Mouse (Mus musculus): ENCODE results near the gene Fabp6. TPM values are rescaled to one million over a fixed set of nuclear protein-coding genes. Genes with fewer than 3 reads are reported as not detected.
A peak's percentile ranks its signal among the peaks of the same experiment; 100 is the strongest.

Gene Fabp6
- total RNA-seq, 2 experiments from 2014 or later: not detected

- intact Hi-C loops (cut with DNase I; ENCODE audit: low total_unique reads): no loop called here
- no peak for DNase-seq
These were observed 4.5 kb upstream of the Fabp6 start for GRCm38 (mm10) chr11:43605859-43606258.

- no peak for DNase-seq
- intact Hi-C loops (cut with DNase I; ENCODE audit: low total_unique reads): no loop called here
These were observed 3.6 kb upstream of the Fabp6 start for GRCm38 (mm10) chr11:43604891-43605290.

- intact Hi-C loops (cut with DNase I; ENCODE audit: low total_unique reads): no loop called here
- DNase-seq: no peak
These were observed 2.9 kb upstream of the Fabp6 start for GRCm38 (mm10) chr11:43604207-43604606.

- no peak for DNase-seq
- intact Hi-C loops (cut with DNase I; ENCODE audit: low total_unique reads): loop anchor here (5.0 kb wide), 1 partner anchor 92 kb away; no protein-coding TSS in a partner anchor
These were observed 11.7 kb downstream of the Fabp6 start for GRCm38 (mm10) chr11:43589530-43590072.

GRCm38 (mm10) chr11:43586324-43587090 lies 14.8 kb downstream of the Fabp6 start, which contains the start of gene 4933415A04Rik:
Gene 4933415A04Rik, plus strand, starts transcription at chr11:43587040.
- peak; percentile 74 for DNase-seq
- intact Hi-C loops (cut with DNase I; ENCODE audit: low total_unique reads): loop anchor here (5.0 kb wide), 1 partner anchor 89 kb away; no protein-coding TSS in a partner anchor

- DNase-seq: no peak
- intact Hi-C loops (cut with DNase I; ENCODE audit: low total_unique reads): loop anchor here (5.0 kb wide), 1 partner anchor 88 kb away; no protein-coding TSS in a partner anchor
These were observed 15.9 kb downstream of the Fabp6 start for GRCm38 (mm10) chr11:43585211-43586005.

GRCm38 (mm10) chr11:43577713-43578478 lies 23.4 kb downstream of the Fabp6 start:
- DNase-seq: no peak
- intact Hi-C loops (cut with DNase I; ENCODE audit: low total_unique reads): no loop called here

- intact Hi-C loops (cut with DNase I; ENCODE audit: low total_unique reads): no loop called here
These were observed 25.8 kb downstream of the Fabp6 start for GRCm38 (mm10) chr11:43575376-43576151.

GRCm38 (mm10) chr11:43575061-43575375 lies 26.3 kb downstream of the Fabp6 start:
- no peak for DNase-seq
- intact Hi-C loops (cut with DNase I; ENCODE audit: low total_unique reads): no loop called here

More at GRCm38 (mm10) chr11:43575376-43576151, 25.8 kb downstream of the Fabp6 start:
- no peak for DNase-seq

GRCm38 (mm10) chr11:43569595-43569994 lies 31.7 kb downstream of the Fabp6 start:
- DNase-seq: peak; percentile 75
- intact Hi-C loops (cut with DNase I; ENCODE audit: low total_unique reads): no loop called here

- intact Hi-C loops (cut with DNase I; ENCODE audit: low total_unique reads): no loop called here
- no peak for DNase-seq
These were observed 32.2 kb downstream of the Fabp6 start for GRCm38 (mm10) chr11:43569188-43569587.

- intact Hi-C loops (cut with DNase I; ENCODE audit: low total_unique reads): no loop called here
- DNase-seq: no peak
These were observed 33.1 kb downstream of the Fabp6 start for GRCm38 (mm10) chr11:43568263-43568662.

- no peak for DNase-seq
- intact Hi-C loops (cut with DNase I; ENCODE audit: low total_unique reads): no loop called here
These were observed 34.6 kb downstream of the Fabp6 start for GRCm38 (mm10) chr11:43566696-43567095.

GRCm38 (mm10) chr11:43565852-43566251 lies 35.5 kb downstream of the Fabp6 start:
- intact Hi-C loops (cut with DNase I; ENCODE audit: low total_unique reads): no loop called here
- no peak for DNase-seq

GRCm38 (mm10) chr11:43565414-43565813 lies 35.9 kb downstream of the Fabp6 start:
- intact Hi-C loops (cut with DNase I; ENCODE audit: low total_unique reads): no loop called here
- DNase-seq: no peak

GRCm38 (mm10) chr11:43563654-43564244 lies 37.6 kb downstream of the Fabp6 start:
- no peak for DNase-seq
- intact Hi-C loops (cut with DNase I; ENCODE audit: low total_unique reads): no loop called here

- intact Hi-C loops (cut with DNase I; ENCODE audit: low total_unique reads): no loop called here
These were observed 41.6 kb downstream of the Fabp6 start for GRCm38 (mm10) chr11:43559515-43560292.

GRCm38 (mm10) chr11:43556538-43556937 lies 44.8 kb downstream of the Fabp6 start:
- intact Hi-C loops (cut with DNase I; ENCODE audit: low total_unique reads): no loop called here
- DNase-seq: no peak

More at GRCm38 (mm10) chr11:43559515-43560292, 41.6 kb downstream of the Fabp6 start:
- DNase-seq: no peak

All from gastrocnemius, postnatal 14 days (tissue).